ENCODE assay signal across 11 mouse cellular contexts in genomic region chr2:155944685-155945084, GRCm38 (mm10). TPM values are rescaled to one million over a fixed set of nuclear protein-coding genes. Genes with fewer than 3 reads are reported as not detected.
DNase-seq lines count a peak whose midpoint lies in the region; ATAC-seq and TF ChIP-seq lines count a peak whose summit lies in the region.
"Had no signal": no experiment of that assay in that cellular context is flagged by ENCODE, and none has a peak within 500 bp of the region (broad histone marks: within the 10 kb centered on the region; RNA-seq: fewer than 3 reads in every experiment).

No protein-coding gene starts in this region.

- H3K4me3 ChIP-seq in kidney, postnatal 0 days (replicated peaks; ENCODE audit: low read depth, low read length), result no peak overlapping the region
- peak overlapping the region; percentile 21; the same call in 1 of the 2 replicates for H3K4me3 ChIP-seq in embryonic facial prominence, embryonic 13.5 days
- no peak overlapping the region for H3K4me3 ChIP-seq in forebrain, embryonic 15.5 days
- peak overlapping the region; percentile 46 for H3K4me3 ChIP-seq in limb, embryonic 12.5 days (replicated peaks)
- H3K4me3 ChIP-seq: midbrain, embryonic 15.5 days had no signal

- H3K27me3 ChIP-seq in kidney, postnatal 0 days (ENCODE audit: insufficient read depth, low read length), result no peaks in the 10 kb centered on the region
- H3K27me3 ChIP-seq in embryonic facial prominence, embryonic 13.5 days, result peaks cover 7% of the 10 kb centered on the region; the same call in 1 of the 2 replicates
- no peaks in the 10 kb centered on the region for H3K27me3 ChIP-seq in forebrain, embryonic 15.5 days
- H3K27me3 ChIP-seq in limb, embryonic 12.5 days, result no peaks in the 10 kb centered on the region; the same call in 1 of the 2 replicates

- TF ChIP-seq CTCF in kidney, postnatal 0 days (IDR thresholded peaks at IDR 0.05; ENCODE audit: low read depth), result no peak

- WGBS in kidney, postnatal 0 days, result 70% methylated on average over 4 of the region's 4 CpGs
- 75% methylated on average over 4 of the region's 4 CpGs for WGBS in embryonic facial prominence, embryonic 13.5 days
- 79% methylated on average over 4 of the region's 4 CpGs for WGBS in forebrain, embryonic 15.5 days
- WGBS in limb, embryonic 12.5 days, result 66% methylated on average over 4 of the region's 4 CpGs

- no peaks in the 10 kb centered on the region for H3K36me3 ChIP-seq in kidney, postnatal 0 days (ENCODE audit: insufficient read depth, low read length)
- H3K36me3 ChIP-seq in embryonic facial prominence, embryonic 13.5 days, result no peaks in the 10 kb centered on the region
- no peaks in the 10 kb centered on the region for H3K36me3 ChIP-seq in forebrain, embryonic 15.5 days
- peaks cover 28% of the 10 kb centered on the region for H3K36me3 ChIP-seq in limb, embryonic 12.5 days
- H3K36me3 ChIP-seq: midbrain, embryonic 15.5 days had no signal

- ATAC-seq in kidney, postnatal 0 days (replicated peaks; ENCODE audit: low FRiP score, low read depth), result no peak
- no peak for ATAC-seq in embryonic facial prominence, embryonic 13.5 days (ENCODE audit: insufficient number of reproducible peaks, insufficient read depth, low FRiP score, low TSS enrichment, low read depth)
- ATAC-seq in forebrain, embryonic 15.5 days (replicated peaks), result no peak
- ATAC-seq in limb, embryonic 12.5 days (ENCODE audit: insufficient number of reproducible peaks, insufficient read depth, low FRiP score, low TSS enrichment, low read depth), result no peak
- ATAC-seq: midbrain, embryonic 15.5 days had no signal

- no peak for DNase-seq in kidney, postnatal 0 days (ENCODE audit: low spot score)
- no peak for DNase-seq in kidney, postnatal 14 days
- DNase-seq in thymus, postnatal 4 days, result no peak
- no peak for DNase-seq in embryo, embryonic 9.5 days (ENCODE audit: extremely low spot score)
- no peak for DNase-seq in spleen, postnatal 36 days (ENCODE audit: low spot score in 2 of 2)
- DNase-seq: gastrocnemius, postnatal 36 days had no signal

- 0 out of 2 replicates have a peak, but pooled peaks cover 4% of the 10 kb centered on the region for H3K4me1 ChIP-seq in kidney, postnatal 0 days (replicated peaks; ENCODE audit: insufficient read depth, low read length)
- H3K4me1 ChIP-seq in embryonic facial prominence, embryonic 13.5 days, result peaks cover 57% of the 10 kb centered on the region
- peaks cover 21% of the 10 kb centered on the region for H3K4me1 ChIP-seq in forebrain, embryonic 15.5 days
- H3K4me1 ChIP-seq in limb, embryonic 12.5 days (replicated peaks), result peaks cover 82% of the 10 kb centered on the region

- H3K9me3 ChIP-seq in kidney, postnatal 0 days (replicated peaks; ENCODE audit: low read length), result no peaks in the 10 kb centered on the region
- no peaks in the 10 kb centered on the region for H3K9me3 ChIP-seq in embryonic facial prominence, embryonic 13.5 days
- H3K9me3 ChIP-seq in forebrain, embryonic 15.5 days, result no peaks in the 10 kb centered on the region
- no peaks in the 10 kb centered on the region for H3K9me3 ChIP-seq in limb, embryonic 12.5 days
- H3K9me3 ChIP-seq: midbrain, embryonic 15.5 days had no signal

- no peak overlapping the region for H3K27ac ChIP-seq in kidney, postnatal 0 days
- peak overlapping the region; percentile 77 for H3K27ac ChIP-seq in embryonic facial prominence, embryonic 13.5 days
- H3K27ac ChIP-seq in forebrain, embryonic 15.5 days (replicated peaks), result no peak overlapping the region; the same call in 1 of the 2 replicates
- H3K27ac ChIP-seq in limb, embryonic 12.5 days, result peak overlapping the region; percentile 94
- H3K27ac ChIP-seq: midbrain, embryonic 15.5 days had no signal

- peak overlapping the region; percentile 28 for H3K4me2 ChIP-seq in kidney, postnatal 0 days (ENCODE audit: low read length)
- H3K4me2 ChIP-seq in embryonic facial prominence, embryonic 13.5 days, result peak overlapping the region; percentile 50
- 0 out of 2 replicates have a peak overlapping the region, but pooled peaks have one; percentile 21 for H3K4me2 ChIP-seq in forebrain, embryonic 15.5 days (replicated peaks)
- H3K4me2 ChIP-seq in limb, embryonic 12.5 days, result peak overlapping the region; percentile 64
- H3K4me2 ChIP-seq: midbrain, embryonic 15.5 days had no signal

- no peak overlapping the region for H3K9ac ChIP-seq in kidney, postnatal 0 days (ENCODE audit: low read depth, low read length)
- H3K9ac ChIP-seq in embryonic facial prominence, embryonic 13.5 days, result peak overlapping the region; percentile 59
- H3K9ac ChIP-seq in forebrain, embryonic 15.5 days (replicated peaks), result no peak overlapping the region
- peak overlapping the region; percentile 64 for H3K9ac ChIP-seq in limb, embryonic 12.5 days (replicated peaks)
- H3K9ac ChIP-seq: midbrain, embryonic 15.5 days had no signal

RNA-seq across cellular contexts. Expression of gene Gdf5, which starts 0.5 kb away (rescaled TPM):
- 0.64 and 0.91 TPM in 2 replicates for polyA plus RNA-seq in kidney, postnatal 0 days (2015; fragmentation: Nextera tagmentation; extraction: Ambion mirVana)
- 2.7 and 2.8 TPM in 2 replicates for polyA plus RNA-seq in embryonic facial prominence, embryonic 13.5 days (2015; fragmentation: Nextera tagmentation; extraction: Ambion mirVana)
- 2.4 and 4.3 TPM in 2 replicates for polyA plus RNA-seq in forebrain, embryonic 15.5 days (2015; fragmentation: Nextera tagmentation; extraction: Ambion mirVana)
- polyA plus RNA-seq in limb, embryonic 12.5 days (2016; fragmentation: Nextera tagmentation; extraction: Ambion mirVana), result 59.4 and 66.1 TPM in 2 replicates
- polyA plus RNA-seq: liver, embryonic 16.5 days had no signal

RNA-seq across cellular contexts. Expression of gene Gm15557, which starts 4.2 kb away (rescaled TPM):
- polyA plus RNA-seq in kidney, postnatal 0 days (2015; fragmentation: Nextera tagmentation; extraction: Ambion mirVana), result not detected in 2 replicates
- not detected in 2 replicates for polyA plus RNA-seq in embryonic facial prominence, embryonic 13.5 days (2015; fragmentation: Nextera tagmentation; extraction: Ambion mirVana)
- polyA plus RNA-seq in forebrain, embryonic 15.5 days (2015; fragmentation: Nextera tagmentation; extraction: Ambion mirVana), result not detected in 2 replicates
- polyA plus RNA-seq in limb, embryonic 12.5 days (2016; fragmentation: Nextera tagmentation; extraction: Ambion mirVana), result 0.40 and 0.72 TPM in 2 replicates
- polyA plus RNA-seq: liver, embryonic 16.5 days; midbrain, embryonic 15.5 days had no signal

RNA-seq across cellular contexts. Expression of gene Cep250, which starts 11.6 kb away (rescaled TPM):
- 10.1 and 11.0 TPM in 2 replicates for polyA plus RNA-seq in kidney, postnatal 0 days (2015; fragmentation: Nextera tagmentation; extraction: Ambion mirVana)
- polyA plus RNA-seq in embryonic facial prominence, embryonic 13.5 days (2015; fragmentation: Nextera tagmentation; extraction: Ambion mirVana), result 33.0 and 35.7 TPM in 2 replicates
- polyA plus RNA-seq in forebrain, embryonic 15.5 days (2015; fragmentation: Nextera tagmentation; extraction: Ambion mirVana), result 18.9 and 19.2 TPM in 2 replicates
- polyA plus RNA-seq in limb, embryonic 12.5 days (2016; fragmentation: Nextera tagmentation; extraction: Ambion mirVana), result 35.1 and 40.6 TPM in 2 replicates

RNA-seq across cellular contexts. Expression of gene Uqcc1, which starts 14.6 kb away (rescaled TPM):
- polyA plus RNA-seq in kidney, postnatal 0 days (2015; fragmentation: Nextera tagmentation; extraction: Ambion mirVana), result 72.9 and 83.2 TPM in 2 replicates
- 58.6 and 67.5 TPM in 2 replicates for polyA plus RNA-seq in embryonic facial prominence, embryonic 13.5 days (2015; fragmentation: Nextera tagmentation; extraction: Ambion mirVana)
- polyA plus RNA-seq in forebrain, embryonic 15.5 days (2015; fragmentation: Nextera tagmentation; extraction: Ambion mirVana), result 63.5 and 79.0 TPM in 2 replicates
- 64.8 and 66.9 TPM in 2 replicates for polyA plus RNA-seq in limb, embryonic 12.5 days (2016; fragmentation: Nextera tagmentation; extraction: Ambion mirVana)

Comparison
In these comparisons a context has a peak if more than half of its experiments do, and no peak if none do; other contexts are left out.
1. H3K27ac ChIP-seq: peak in embryonic facial prominence, embryonic 13.5 days (single experiment) and limb, embryonic 12.5 days (single experiment); none in kidney, postnatal 0 days (single experiment) and forebrain, embryonic 15.5 days (single experiment).
2. H3K4me3 ChIP-seq: peak in embryonic facial prominence, embryonic 13.5 days (single experiment) and limb, embryonic 12.5 days (single experiment); none in kidney, postnatal 0 days (single experiment) and forebrain, embryonic 15.5 days (single experiment).
3. H3K9ac ChIP-seq: peak in embryonic facial prominence, embryonic 13.5 days (single experiment) and limb, embryonic 12.5 days (single experiment); none in kidney, postnatal 0 days (single experiment) and forebrain, embryonic 15.5 days (single experiment).
4. RNA of gene Gdf5, which starts 0.5 kb away (polyA plus RNA-seq): 59.4 to 66.1 TPM in limb, embryonic 12.5 days; 2.4 to 4.3 TPM in forebrain, embryonic 15.5 days, 2.7 to 2.8 TPM in embryonic facial prominence, embryonic 13.5 days and 0.64 to 0.91 TPM in kidney, postnatal 0 days; every median in the first group is over 10 times any median in the second.
5. Peak in every context shown above with its lines, with median percentiles within 50 percentile points of each other: H3K4me2 ChIP-seq.